Comparison of ENCODE assay signal across 10 mouse cellular contexts in the genomic region with DNA sequence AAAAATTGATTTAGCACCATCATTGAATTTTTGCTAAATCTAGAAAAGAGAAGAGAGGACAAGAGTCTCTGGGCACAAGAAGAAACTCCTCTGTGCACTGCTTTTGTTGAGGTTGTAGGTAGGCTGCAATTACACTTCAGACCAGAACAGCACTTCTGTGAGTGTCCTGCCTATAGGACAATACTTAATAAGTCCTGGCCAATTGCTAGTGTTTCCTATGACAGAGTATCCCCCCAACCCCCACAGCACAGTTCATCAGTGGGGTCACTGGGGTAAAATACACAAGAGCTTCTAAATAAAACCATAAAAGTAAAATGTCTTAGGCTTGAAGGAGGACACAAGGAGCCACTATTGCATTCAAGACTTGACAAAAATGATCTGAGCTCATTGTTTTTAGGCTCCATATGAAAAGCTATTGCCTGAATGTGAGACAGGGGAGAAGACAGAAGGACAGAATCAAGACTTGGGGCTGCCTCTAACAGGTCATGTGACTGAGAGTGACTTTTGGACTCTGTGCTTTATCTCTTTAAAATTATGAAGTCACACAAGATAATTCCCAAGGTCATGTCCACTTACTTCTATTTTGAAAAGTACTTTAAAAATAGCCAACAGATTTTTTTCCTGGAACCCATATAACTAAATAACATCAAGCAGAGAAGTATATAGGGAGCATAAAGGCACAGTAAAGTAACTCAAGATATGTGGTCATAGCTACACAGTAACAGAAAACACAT. TPM values are rescaled to one million over a fixed set of nuclear protein-coding genes. Genes with fewer than 3 reads are reported as not detected.
DNase-seq lines count a peak whose midpoint lies in the region; ATAC-seq and TF ChIP-seq lines count a peak whose summit lies in the region.
"Had no signal": no experiment of that assay in that cellular context is flagged by ENCODE, and none has a peak within 500 bp of the region (broad histone marks: within the 10 kb centered on the region; RNA-seq: fewer than 3 reads in every experiment).

No protein-coding gene starts in this region.

- H3K4me1 ChIP-seq in heart, postnatal 0 days (ENCODE audit: control insufficient read depth, insufficient read depth) = peaks cover 48% of the 10 kb centered on the region
- H3K4me1 ChIP-seq in hindbrain, embryonic 13.5 days (replicated peaks) = peaks cover 64% of the 10 kb centered on the region
- H3K4me1 ChIP-seq in neural tube, embryonic 14.5 days (ENCODE audit: control insufficient read depth, insufficient read depth, low read length) = peaks cover 21% of the 10 kb centered on the region; the same call in 1 of the 2 replicates

- DNase-seq in heart, postnatal 0 days (ENCODE audit: low spot score) = peak; percentile 58
- DNase-seq in heart, postnatal 25 days (ENCODE audit: low spot score) = no peak
- DNase-seq in fibroblast of lung, adult 2 months (ENCODE audit: low read depth) = peak; percentile 24
- DNase-seq in spleen, adult 18-20 months = no peak
- no peak for DNase-seq in embryo, embryonic 11 days
- DNase-seq: right cerebral cortex, postnatal 25 days had no signal

- H3K36me3 ChIP-seq in heart, postnatal 0 days (replicated peaks; ENCODE audit: control insufficient read depth, insufficient read depth, low read length) = no peaks in the 10 kb centered on the region
- 0 out of 2 replicates have a peak, but pooled peaks cover 2% of the 10 kb centered on the region for H3K36me3 ChIP-seq in hindbrain, embryonic 13.5 days
- no peaks in the 10 kb centered on the region for H3K36me3 ChIP-seq in neural tube, embryonic 14.5 days (ENCODE audit: control insufficient read depth, insufficient read depth, low read length)

- TF ChIP-seq EP300 in heart, postnatal 0 days (IDR thresholded peaks at IDR 0.05; ENCODE audit: low read depth) = no peak

- no peak for TF ChIP-seq CTCF in heart, postnatal 0 days (IDR thresholded peaks at IDR 0.05; ENCODE audit: low read depth)

- H3K27ac ChIP-seq in heart, postnatal 0 days (ENCODE audit: low read depth) = peak overlapping the region; percentile 74
- H3K27ac ChIP-seq in hindbrain, embryonic 13.5 days = peak overlapping the region; percentile 76
- no peak overlapping the region for H3K27ac ChIP-seq in neural tube, embryonic 14.5 days (ENCODE audit: low read depth, low read length)

- H3K9ac ChIP-seq in heart, postnatal 0 days (replicated peaks; ENCODE audit: low read depth, low read length) = no peak overlapping the region; the same call in 1 of the 2 replicates
- H3K9ac ChIP-seq in hindbrain, embryonic 13.5 days = peak overlapping the region; percentile 61
- no peak overlapping the region for H3K9ac ChIP-seq in neural tube, embryonic 14.5 days (replicated peaks; ENCODE audit: low read depth, low read length)

- peak; percentile 60 for ATAC-seq in heart, postnatal 0 days (ENCODE audit: insufficient read depth, low read depth)
- peak; percentile 40; the same call in 1 of the 2 replicates for ATAC-seq in hindbrain, embryonic 13.5 days (ENCODE audit: low FRiP score)
- ATAC-seq in neural tube, embryonic 14.5 days (ENCODE audit: low read depth) = no peak
- ATAC-seq in megakaryocyte-erythroid progenitor cell, adult 5-6 weeks (replicated peaks; ENCODE audit: low FRiP score, low TSS enrichment, poor library complexity, severe bottlenecking) = no peak
- ATAC-seq: lung, postnatal 0 days had no signal

- H3K4me2 ChIP-seq in heart, postnatal 0 days (ENCODE audit: low read depth, low read length) = 0 out of 2 replicates have a peak overlapping the region, but pooled peaks have one; percentile 4
- H3K4me2 ChIP-seq in hindbrain, embryonic 13.5 days = peak overlapping the region; percentile 52
- peak overlapping the region; percentile 36 for H3K4me2 ChIP-seq in neural tube, embryonic 14.5 days (ENCODE audit: low read depth, low read length)

- no peak overlapping the region for H3K4me3 ChIP-seq in heart, postnatal 0 days (ENCODE audit: low read depth, low read length)
- peak overlapping the region; percentile 27 for H3K4me3 ChIP-seq in hindbrain, embryonic 13.5 days
- H3K4me3 ChIP-seq in neural tube, embryonic 14.5 days (ENCODE audit: low read depth, low read length) = no peak overlapping the region

- intact Hi-C loops in heart, postnatal 25 days (cut with DNase I) = no loop called here

- H3K27me3 ChIP-seq in heart, postnatal 0 days (ENCODE audit: control insufficient read depth, insufficient read depth, low read length) = no peaks in the 10 kb centered on the region
- H3K27me3 ChIP-seq in hindbrain, embryonic 13.5 days = no peaks in the 10 kb centered on the region
- no peaks in the 10 kb centered on the region for H3K27me3 ChIP-seq in neural tube, embryonic 14.5 days (ENCODE audit: control insufficient read depth, insufficient read depth, low read length)

- H3K9me3 ChIP-seq in heart, postnatal 0 days (replicated peaks; ENCODE audit: control insufficient read depth, low read length) = no peaks in the 10 kb centered on the region
- no peaks in the 10 kb centered on the region for H3K9me3 ChIP-seq in hindbrain, embryonic 13.5 days
- no peaks in the 10 kb centered on the region for H3K9me3 ChIP-seq in neural tube, embryonic 14.5 days (ENCODE audit: control insufficient read depth, low read length)

RNA-seq across cellular contexts. Expression of a gene that starts 12.8 kb away (rescaled TPM):
- total RNA-seq in heart, postnatal 0 days (2014; rRNA removed; ENCODE audit: low replicate concordance) = 30.5 and 42.2 TPM in 2 replicates
- 15.4 and 15.7 TPM in 2 replicates for polyA plus RNA-seq in heart, postnatal 0 days (2015; fragmentation: Nextera tagmentation; extraction: Ambion mirVana)
- 10 to 100 TPM; 22.3 to 23.0 TPM for total RNA-seq in heart, postnatal 25 days (2021)
- 139 and 175 TPM in 2 replicates for polyA plus RNA-seq in hindbrain, embryonic 13.5 days (2015; fragmentation: Nextera tagmentation; extraction: Ambion mirVana)
- 102 and 117 TPM in 2 replicates for polyA plus RNA-seq in neural tube, embryonic 14.5 days (2014; fragmentation: Nextera tagmentation; extraction: Ambion mirVana)
- total RNA-seq in megakaryocyte-erythroid progenitor cell, adult 5-6 weeks (2014; fragmentation: Nextera tagmentation) = not detected in 2 replicates
- total RNA-seq in megakaryocyte-erythroid progenitor cell, adult 5-6 weeks (2017) = 0.46 TPM in 1 of 2 replicates, not detected in the other

Comparison
In these comparisons a context has a peak if more than half of its experiments do, and no peak if none do; other contexts are left out.
1. DNase-seq: peak in heart, postnatal 0 days (single experiment) and fibroblast of lung, adult 2 months (single experiment); none in heart, postnatal 25 days (single experiment), spleen, adult 18-20 months (0 of 2) and embryo, embryonic 11 days (single experiment).
2. ATAC-seq: peak in heart, postnatal 0 days (single experiment) and hindbrain, embryonic 13.5 days (single experiment); none in neural tube, embryonic 14.5 days (single experiment) and megakaryocyte-erythroid progenitor cell, adult 5-6 weeks (single experiment).
3. RNA of a gene that starts 12.8 kb away (total RNA-seq): 30.5 to 42.2 TPM in heart, postnatal 0 days and 22.3 to 23.0 TPM in heart, postnatal 25 days; 0.46 TPM in megakaryocyte-erythroid progenitor cell, adult 5-6 weeks; every median in the first group is over 10 times any median in the second.
4. Peak in every context shown above with its lines, with median percentiles within 50 percentile points of each other: H3K4me2 ChIP-seq.